Mouse (Mus musculus) midbrain, embryonic 11.5 days (tissue): ENCODE data around the gene Zbtb22. TPM values are rescaled to one million over a fixed set of nuclear protein-coding genes. Genes with fewer than 3 reads are reported as not detected.

Experiments used
- ATAC-seq: fragments of 200-750 bp; cut with Nextera tagmentation; 2 replicates; pipeline ENCODE4 v1.8.0; 2017; ENCODE audit warnings: moderate TSS enrichment, moderate library complexity; ENCODE audit not compliant: low FRiP score
- DNase-seq: peaks from one replicate; pipeline ENCODE4 v3.0.0; 2015; ENCODE audit warnings: low spot score; ENCODE audit errors: missing footprints
- H3K27ac ChIP-seq: fragments of 300-500 bp; sonication (generic); 2 replicates; pipeline ENCODE4 v1.5.1; 2014; ENCODE audit warnings: low read depth, low read length
- H3K27me3 ChIP-seq: fragments of 300-500 bp; sonication (generic); 2 replicates; pipeline ENCODE4 v1.6.1; 2014; ENCODE audit warnings: mild to moderate bottlenecking, low read length, moderate library complexity, mixed read lengths; ENCODE audit not compliant: control insufficient read depth, insufficient read depth
- H3K36me3 ChIP-seq: fragments of 300-500 bp; sonication (generic); 2 replicates; pipeline ENCODE4 v1.6.1; 2014; ENCODE audit warnings: mild to moderate bottlenecking, low read length, moderate library complexity, mixed read lengths; ENCODE audit not compliant: control insufficient read depth, insufficient read depth
- H3K4me1 ChIP-seq: fragments of 300-500 bp; sonication (generic); 2 replicates; pipeline ENCODE4 v1.6.1; 2014; ENCODE audit warnings: low read length; ENCODE audit not compliant: control insufficient read depth, insufficient read depth
- H3K4me2 ChIP-seq: fragments of 300-500 bp; sonication (generic); 2 replicates; pipeline ENCODE4 v1.6.1; 2014; ENCODE audit warnings: mild to moderate bottlenecking, moderate library complexity
- H3K4me3 ChIP-seq: fragments of 300-500 bp; sonication (generic); 2 replicates; pipeline ENCODE4 v1.5.1; 2014; ENCODE audit warnings: low read depth, low read length
- H3K9ac ChIP-seq: fragments of 300-500 bp; sonication (generic); 2 replicates; pipeline ENCODE4 v1.6.1; 2014; ENCODE audit warnings: low read length
- H3K9me3 ChIP-seq: fragments of 300-500 bp; sonication (generic); 2 replicates; pipeline ENCODE4 v1.6.1; 2016; ENCODE audit warnings: low read length; ENCODE audit not compliant: control insufficient read depth
- WGBS: fragments of 180-500 bp; shearing (Covaris S2); extraction: QIAGEN DNeasy Blood & Tissue Kit; methylation state at CpG from one replicate; pipeline ENCODE4 v1.1.7; 2014; 5-methylcytosine and 5-hydroxymethylcytosine counted together
- polyA plus RNA-seq: library from polyadenylated mRNA; unstranded; fragments of >200 nt; fragmentation: Nextera tagmentation; extraction: Ambion mirVana; gene quantifications from 2 replicates; pipeline ENCODE4 v1.2.1, GENCODE M21; 2014

The Zbtb22 gene
- polyA plus RNA-seq, 1 experiment from 2014 or later, result 9.4 TPM

DNA sequence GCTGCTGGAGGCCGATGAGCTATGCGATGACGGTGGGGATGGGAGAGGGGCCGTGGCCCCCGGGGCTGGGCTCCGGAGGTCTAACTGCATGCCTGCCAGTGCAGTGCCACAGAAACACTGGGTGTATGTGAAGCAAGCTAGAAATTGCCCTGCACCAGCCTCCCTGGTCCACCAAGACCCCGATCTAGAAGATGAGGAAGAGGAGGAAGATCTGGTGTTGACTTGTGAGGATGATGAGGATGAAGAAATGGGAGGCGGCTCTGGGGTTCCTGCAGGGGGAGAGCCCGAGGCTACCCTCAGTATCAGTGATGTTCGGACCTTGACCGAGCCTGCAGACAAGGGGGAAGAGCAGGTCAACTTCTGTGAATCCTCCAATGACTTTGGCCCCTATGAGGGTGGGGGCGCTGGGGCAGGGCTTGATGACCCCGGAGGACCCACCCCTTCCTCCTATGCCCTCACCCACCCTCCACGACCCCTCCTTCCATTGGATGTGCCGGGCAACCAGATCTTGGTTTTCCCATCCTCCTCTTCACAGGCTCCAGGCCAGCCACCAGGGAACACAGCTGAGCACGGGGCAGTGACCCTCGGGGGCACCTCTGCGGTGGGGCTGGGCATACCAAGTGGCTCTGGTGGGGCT, 2.1 kb downstream of the Zbtb22 start:
- 0 out of 2 replicates have a peak overlapping the region, but pooled peaks have one; percentile 2 for H3K4me2 ChIP-seq
- no peaks in the 10 kb centered on the region for H3K9me3 ChIP-seq
- peaks cover 19% of the 10 kb centered on the region for H3K36me3 ChIP-seq
- 85% methylated on average over 18 of the region's 18 CpGs for WGBS
- H3K27me3 ChIP-seq, result no peaks in the 10 kb centered on the region; the same call in 1 of the 2 replicates
- H3K9ac ChIP-seq, result no peak overlapping the region
- DNase-seq (no peak), ATAC-seq (no peak)
- peaks cover 35% of the 10 kb centered on the region for H3K4me1 ChIP-seq
- no peak overlapping the region for H3K4me3 ChIP-seq
- H3K27ac ChIP-seq, result no peak overlapping the region

DNA sequence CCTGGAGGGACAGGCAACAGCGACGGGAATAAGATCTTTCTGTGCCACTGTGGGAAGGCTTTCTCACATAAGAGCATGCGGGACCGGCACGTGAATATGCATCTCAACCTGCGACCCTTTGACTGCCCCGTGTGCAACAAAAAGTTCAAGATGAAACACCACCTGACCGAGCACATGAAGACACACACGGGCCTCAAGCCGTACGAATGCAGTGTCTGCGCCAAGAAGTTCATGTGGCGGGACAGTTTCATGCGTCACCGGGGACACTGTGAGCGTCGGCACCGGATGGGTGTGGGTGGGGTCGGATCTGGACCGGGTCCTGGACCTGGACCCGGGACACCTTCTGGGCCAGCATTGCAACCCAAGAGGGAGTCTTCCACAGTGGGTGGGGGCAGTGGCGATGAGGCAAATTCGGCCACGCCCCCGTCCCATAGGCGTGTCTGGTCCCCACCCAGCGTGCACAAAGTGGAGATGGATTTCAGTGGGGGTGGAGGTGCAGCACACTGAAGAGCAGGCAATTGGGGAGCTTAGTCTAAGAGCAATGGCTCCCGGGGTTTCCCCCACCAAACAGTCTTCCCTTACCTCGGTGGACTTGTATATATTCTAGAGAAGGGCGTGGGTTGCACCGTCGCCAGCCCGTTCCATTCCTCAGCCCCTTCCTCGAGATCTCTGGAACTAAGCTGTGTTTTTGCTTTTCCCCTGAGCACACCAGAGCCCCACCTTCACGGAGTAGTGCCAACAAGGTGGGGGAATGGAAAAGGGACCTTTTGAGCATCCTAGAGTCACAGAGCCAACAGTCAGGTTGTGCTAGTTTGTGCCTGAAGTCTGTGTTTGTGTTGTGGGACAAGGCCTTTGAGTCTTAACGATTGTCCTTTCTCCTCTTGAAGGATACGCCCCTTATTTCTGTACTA, 2.8 kb downstream of the Zbtb22 start:
- ATAC-seq (no peak), DNase-seq (no peak)
- Histone ChIP-seq H3K4me2 (peak overlapping the region; percentile 95), H3K9ac (peak overlapping the region; percentile 64), H3K9me3 (no peaks in the 10 kb centered on the region), H3K27me3 (no peaks in the 10 kb centered on the region; the same call in 1 of the 2 replicates), H3K36me3 (peaks cover 14% of the 10 kb centered on the region), H3K4me3 (peak overlapping the region; percentile 47; the same call in 1 of the 2 replicates), H3K27ac (no peak overlapping the region), H3K4me1 (peaks cover 35% of the 10 kb centered on the region)
- WGBS, result 59% methylated on average over 37 of the region's 37 CpGs

DNA sequence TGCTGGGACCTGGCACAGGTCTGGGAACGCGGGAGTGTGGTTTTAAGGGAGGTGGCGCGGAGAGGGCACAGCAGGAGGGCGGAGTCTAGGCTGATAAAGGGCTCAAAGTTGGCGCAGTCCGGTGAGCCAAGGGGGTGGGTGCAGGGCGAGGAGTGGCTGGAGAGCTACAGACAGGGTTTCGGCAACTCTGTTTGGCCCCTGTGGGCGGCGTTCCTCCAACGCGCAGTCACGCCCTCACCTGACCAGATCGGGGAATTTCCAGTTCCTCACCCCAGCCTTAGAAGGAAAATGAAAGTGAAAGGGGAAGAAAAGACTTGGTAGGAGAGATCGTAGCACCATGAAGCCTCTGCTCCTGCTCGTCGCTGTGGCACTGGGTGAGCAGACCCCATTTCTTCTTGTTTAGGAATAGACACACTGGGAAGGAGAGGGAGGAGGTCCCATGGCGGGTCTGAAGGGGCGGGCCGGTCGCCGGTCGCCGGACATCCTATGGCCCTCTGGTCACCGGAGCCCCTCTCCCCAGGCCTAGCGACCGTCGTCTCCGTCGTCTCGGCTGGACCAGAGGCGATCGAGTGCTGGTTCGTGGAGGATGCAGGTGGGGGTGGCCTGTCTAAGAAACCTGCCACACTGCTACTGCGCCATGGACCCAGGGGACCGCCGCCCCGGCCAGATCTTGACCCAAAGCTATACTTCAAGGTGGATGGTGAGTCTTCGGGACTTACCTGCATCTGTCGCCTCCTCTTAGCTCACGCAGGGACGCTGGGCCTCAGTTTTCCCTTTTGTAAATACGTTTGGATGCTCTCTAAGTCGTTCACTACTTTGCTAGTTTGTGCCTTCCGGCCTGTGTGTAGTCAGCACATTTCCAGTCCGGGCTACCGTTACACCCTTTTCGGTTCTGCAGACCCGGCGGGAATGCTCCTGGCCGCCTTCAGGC, 3.9 kb downstream of the Zbtb22 start:
- DNase-seq, result peak; percentile 96
- Histone ChIP-seq H3K36me3 (peaks cover 7% of the 10 kb centered on the region), H3K4me3 (peak overlapping the region; percentile 47), H3K9me3 (no peaks in the 10 kb centered on the region), H3K4me1 (peaks cover 35% of the 10 kb centered on the region), H3K27me3 (no peaks in the 10 kb centered on the region; the same call in 1 of the 2 replicates), H3K9ac (peak overlapping the region; percentile 64), H3K27ac (peak overlapping the region; percentile 44; the same call in 1 of the 2 replicates), H3K4me2 (peak overlapping the region; percentile 95)
- ATAC-seq, result no peak
- under 1% methylated on average over 49 of the region's 52 CpGs for WGBS

DNA sequence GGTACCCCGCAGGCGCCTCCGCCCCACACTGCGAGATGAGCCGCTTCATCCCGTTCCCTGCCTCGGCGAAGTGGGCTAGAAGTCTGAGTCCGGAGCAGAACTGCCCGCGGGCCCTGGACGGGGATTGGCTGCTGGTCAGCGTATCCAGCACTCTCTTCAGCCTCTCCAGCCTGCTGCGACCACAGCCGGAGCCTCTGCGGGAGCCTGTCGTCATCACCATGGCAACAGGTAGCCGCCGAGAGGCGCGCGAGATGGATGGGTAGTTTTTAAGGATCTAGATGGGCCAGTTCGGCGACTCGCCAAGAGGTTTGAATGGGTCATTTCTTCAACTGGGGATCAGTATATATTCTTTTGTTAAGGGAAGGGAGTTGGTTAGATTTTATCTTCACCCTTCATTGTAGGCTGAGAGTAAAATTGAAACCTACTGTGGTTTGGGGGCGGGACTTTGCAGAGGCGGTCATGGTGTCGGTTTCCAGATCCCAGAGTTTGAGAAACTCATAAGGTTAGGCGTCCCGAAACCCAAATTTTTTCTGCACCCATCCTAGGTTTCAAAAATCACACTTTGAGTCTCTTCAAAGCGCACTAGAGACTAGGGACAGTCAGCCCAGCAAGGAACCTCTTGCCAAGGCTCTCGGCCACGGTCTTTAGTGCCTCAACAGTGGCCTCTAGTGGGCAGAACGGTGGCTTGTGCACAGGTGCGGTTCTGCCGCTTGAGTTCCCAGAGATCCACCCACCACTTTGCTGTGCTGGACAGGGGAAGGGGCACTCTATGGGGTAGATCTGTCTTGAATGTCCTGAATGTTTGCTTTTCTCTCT, 4.8 kb downstream of the Zbtb22 start:
- H3K27me3 ChIP-seq, result no peaks in the 10 kb centered on the region; the same call in 1 of the 2 replicates
- H3K27ac ChIP-seq, result peak overlapping the region; percentile 25; the same call in 1 of the 2 replicates
- H3K36me3 ChIP-seq, result peaks cover 7% of the 10 kb centered on the region
- H3K4me2 ChIP-seq, result peak overlapping the region; percentile 95
- peak; percentile 98 for DNase-seq
- peak overlapping the region; percentile 47 for H3K4me3 ChIP-seq
- H3K4me1 ChIP-seq, result peaks cover 30% of the 10 kb centered on the region
- H3K9me3 ChIP-seq, result no peaks in the 10 kb centered on the region
- WGBS, result under 1% methylated on average over 36 of the region's 36 CpGs
- peak; percentile 59 for ATAC-seq
- H3K9ac ChIP-seq, result peak overlapping the region; percentile 64

- H3K36me3 ChIP-seq, result peaks cover 7% of the 10 kb centered on the region
- peaks cover 29% of the 10 kb centered on the region for H3K4me1 ChIP-seq
- H3K9ac ChIP-seq, result no peak overlapping the region
- 88% methylated on average over 7 of the region's 7 CpGs for WGBS
- DNase-seq (no peak), ATAC-seq (no peak)
- no peak overlapping the region for H3K27ac ChIP-seq
- H3K9me3 ChIP-seq, result no peaks in the 10 kb centered on the region
- H3K4me3 ChIP-seq, result no peak overlapping the region
- no peaks in the 10 kb centered on the region; the same call in 1 of the 2 replicates for H3K27me3 ChIP-seq
- H3K4me2 ChIP-seq, result no peak overlapping the region
These were observed 5.7 kb downstream of the Zbtb22 start for GRCm38 (mm10) chr17:33921361-33921760.

DNA sequence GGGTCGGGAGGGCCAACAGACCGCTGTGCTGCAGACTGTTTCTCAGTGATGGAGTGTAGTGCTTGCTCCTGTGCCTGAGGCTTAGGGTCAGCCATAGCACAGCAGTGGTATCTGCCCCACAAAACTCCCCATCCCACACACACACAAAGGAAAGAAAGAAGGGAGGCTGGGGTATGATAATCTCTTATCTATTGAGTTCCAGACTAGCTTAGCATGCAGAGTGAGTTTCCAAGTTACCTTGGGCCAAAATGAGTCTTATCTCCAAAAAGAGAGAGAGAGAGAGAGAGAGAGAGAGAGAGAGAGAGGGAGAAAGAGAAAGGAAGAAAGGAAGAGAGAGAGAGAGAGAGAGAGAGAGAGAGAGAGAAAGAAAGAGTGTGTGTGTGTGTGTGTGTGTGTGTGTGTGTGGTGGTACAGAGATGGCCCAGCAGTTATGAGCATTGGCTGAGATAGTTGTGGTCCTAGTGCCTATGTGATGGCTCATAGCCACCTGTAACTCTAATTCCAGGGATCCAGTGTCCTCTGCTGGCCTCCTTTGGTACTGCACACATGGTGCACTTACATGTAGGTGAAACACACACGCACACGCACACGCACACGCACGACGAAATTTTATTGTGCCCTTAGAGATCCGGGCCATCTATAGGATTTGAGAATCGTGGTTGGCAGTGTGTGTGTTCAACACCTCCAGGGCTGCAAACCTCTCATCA, 9.0 kb downstream of the Zbtb22 start:
- Histone ChIP-seq H3K27ac (no peak overlapping the region), H3K9ac (no peak overlapping the region), H3K4me3 (no peak overlapping the region), H3K27me3 (no peaks in the 10 kb centered on the region), H3K4me2 (no peak overlapping the region), H3K4me1 (peaks cover 13% of the 10 kb centered on the region), H3K36me3 (no peaks in the 10 kb centered on the region), H3K9me3 (no peaks in the 10 kb centered on the region)
- ATAC-seq (no peak), DNase-seq (no peak)
- WGBS, result 84% methylated on average over 10 of the region's 10 CpGs

- ATAC-seq (no peak), DNase-seq (no peak)
- H3K9ac ChIP-seq, result no peak overlapping the region
- H3K9me3 ChIP-seq, result no peaks in the 10 kb centered on the region
- H3K27me3 ChIP-seq, result no peaks in the 10 kb centered on the region
- no peak overlapping the region for H3K27ac ChIP-seq
- H3K4me1 ChIP-seq, result peaks cover 9% of the 10 kb centered on the region
- H3K4me3 ChIP-seq, result no peak overlapping the region
- WGBS, result 82% methylated on average over 21 of the region's 21 CpGs
- no peaks in the 10 kb centered on the region for H3K36me3 ChIP-seq
- H3K4me2 ChIP-seq, result no peak overlapping the region
These were observed 9.9 kb downstream of the Zbtb22 start for GRCm38 (mm10) chr17:33925406-33926116.
